Comparison of ENCODE assay signal across 8 mouse cellular contexts in genomic region chr2:38350386-38350785, GRCm38 (mm10). TPM values are rescaled to one million over a fixed set of nuclear protein-coding genes. Genes with fewer than 3 reads are reported as not detected.
DNase-seq lines count a peak whose midpoint lies in the region; ATAC-seq and TF ChIP-seq lines count a peak whose summit lies in the region.

No protein-coding gene starts in this region.

- no peak for ATAC-seq in kidney, postnatal 0 days (replicated peaks; ENCODE audit: low FRiP score, low read depth)
- no peak for ATAC-seq in embryonic facial prominence, embryonic 15.5 days (ENCODE audit: insufficient number of reproducible peaks, low FRiP score, low TSS enrichment, low read depth)
- ATAC-seq in intestine, embryonic 16.5 days = peak; percentile 41
- peak; percentile 15; the same call in 1 of the 2 replicates for ATAC-seq in neural tube, embryonic 12.5 days (ENCODE audit: low FRiP score, low read depth)

- H3K4me1 ChIP-seq in kidney, postnatal 0 days (replicated peaks; ENCODE audit: insufficient read depth, low read length) = peaks cover 22% of the 10 kb centered on the region
- H3K4me1 ChIP-seq in embryonic facial prominence, embryonic 15.5 days = peaks cover 53% of the 10 kb centered on the region
- peaks cover 27% of the 10 kb centered on the region for H3K4me1 ChIP-seq in intestine, embryonic 16.5 days (ENCODE audit: control insufficient read depth, insufficient read depth, low read length)
- peaks cover 41% of the 10 kb centered on the region for H3K4me1 ChIP-seq in neural tube, embryonic 12.5 days

- TF ChIP-seq CTCF in kidney, postnatal 0 days (IDR thresholded peaks at IDR 0.05; ENCODE audit: low read depth) = no peak

- H3K36me3 ChIP-seq in kidney, postnatal 0 days (ENCODE audit: insufficient read depth, low read length) = no peaks in the 10 kb centered on the region
- H3K36me3 ChIP-seq in embryonic facial prominence, embryonic 15.5 days = no peaks in the 10 kb centered on the region
- H3K36me3 ChIP-seq in intestine, embryonic 16.5 days (ENCODE audit: control insufficient read depth, insufficient read depth, low read length) = no peaks in the 10 kb centered on the region
- no peaks in the 10 kb centered on the region for H3K36me3 ChIP-seq in neural tube, embryonic 12.5 days

- H3K27me3 ChIP-seq in kidney, postnatal 0 days (ENCODE audit: insufficient read depth, low read length) = peaks cover 100% of the 10 kb centered on the region
- H3K27me3 ChIP-seq in embryonic facial prominence, embryonic 15.5 days = peaks cover 100% of the 10 kb centered on the region
- H3K27me3 ChIP-seq in intestine, embryonic 16.5 days (replicated peaks; ENCODE audit: control insufficient read depth, insufficient read depth, low read length) = peaks cover 90% of the 10 kb centered on the region
- H3K27me3 ChIP-seq in neural tube, embryonic 12.5 days (replicated peaks) = peaks cover 100% of the 10 kb centered on the region

- DNase-seq in kidney, postnatal 0 days (ENCODE audit: low spot score) = no peak
- DNase-seq in kidney, postnatal 10 days = no peak
- no peak for DNase-seq in left cerebral cortex, adult 11 months (ENCODE audit: low spot score)
- no peak for DNase-seq in gastrocnemius, adult 18-20 months (ENCODE audit: low spot score)
- DNase-seq in Muller cell, postnatal 12 days (ENCODE audit: inconsistent ontology term) = no peak

- H3K4me2 ChIP-seq in kidney, postnatal 0 days (ENCODE audit: low read length) = peak overlapping the region; percentile 59
- peak overlapping the region; percentile 89 for H3K4me2 ChIP-seq in embryonic facial prominence, embryonic 15.5 days (replicated peaks)
- H3K4me2 ChIP-seq in intestine, embryonic 16.5 days (ENCODE audit: low read depth, low read length) = peak overlapping the region; percentile 77
- H3K4me2 ChIP-seq in neural tube, embryonic 12.5 days (replicated peaks) = peak overlapping the region; percentile 60

- WGBS in kidney, postnatal 0 days = 2% methylated on average over 13 of the region's 13 CpGs
- WGBS in embryonic facial prominence, embryonic 15.5 days = under 1% methylated on average over 13 of the region's 13 CpGs
- WGBS in intestine, embryonic 16.5 days = under 1% methylated on average over 13 of the region's 13 CpGs
- WGBS in neural tube, embryonic 12.5 days = under 1% methylated on average over 13 of the region's 13 CpGs

- no peaks in the 10 kb centered on the region for H3K9me3 ChIP-seq in kidney, postnatal 0 days (replicated peaks; ENCODE audit: low read length)
- no peaks in the 10 kb centered on the region for H3K9me3 ChIP-seq in embryonic facial prominence, embryonic 15.5 days (replicated peaks)
- no peaks in the 10 kb centered on the region for H3K9me3 ChIP-seq in intestine, embryonic 16.5 days (ENCODE audit: control insufficient read depth, low read length)
- no peaks in the 10 kb centered on the region for H3K9me3 ChIP-seq in neural tube, embryonic 12.5 days

- no peak overlapping the region for H3K9ac ChIP-seq in kidney, postnatal 0 days (ENCODE audit: low read depth, low read length)
- no peak overlapping the region for H3K9ac ChIP-seq in embryonic facial prominence, embryonic 15.5 days
- H3K9ac ChIP-seq in intestine, embryonic 16.5 days (ENCODE audit: low read depth, low read length) = 0 out of 2 replicates have a peak overlapping the region, but pooled peaks have one; percentile 16
- no peak overlapping the region for H3K9ac ChIP-seq in neural tube, embryonic 12.5 days

- H3K4me3 ChIP-seq in kidney, postnatal 0 days (replicated peaks; ENCODE audit: low read depth, low read length) = peak overlapping the region; percentile 35
- H3K4me3 ChIP-seq in embryonic facial prominence, embryonic 15.5 days (replicated peaks) = peak overlapping the region; percentile 48
- peak overlapping the region; percentile 45 for H3K4me3 ChIP-seq in intestine, embryonic 16.5 days (ENCODE audit: low read length)
- peak overlapping the region; percentile 38; the same call in 1 of the 2 replicates for H3K4me3 ChIP-seq in neural tube, embryonic 12.5 days

- no peak overlapping the region for H3K27ac ChIP-seq in kidney, postnatal 0 days
- peak overlapping the region; percentile 1; the same call in 1 of the 2 replicates for H3K27ac ChIP-seq in embryonic facial prominence, embryonic 15.5 days (replicated peaks)
- H3K27ac ChIP-seq in intestine, embryonic 16.5 days (ENCODE audit: low read length) = no peak overlapping the region
- no peak overlapping the region for H3K27ac ChIP-seq in neural tube, embryonic 12.5 days

RNA-seq across cellular contexts. Expression of gene Lhx2, which starts 11.3 kb away (rescaled TPM):
- 0.07 TPM in 1 of 2 replicates, not detected in the other for polyA plus RNA-seq in kidney, postnatal 0 days (2015; fragmentation: Nextera tagmentation; extraction: Ambion mirVana)
- 17.1 and 19.6 TPM in 2 replicates for polyA plus RNA-seq in embryonic facial prominence, embryonic 15.5 days (2015; fragmentation: Nextera tagmentation; extraction: Ambion mirVana)
- polyA plus RNA-seq in intestine, embryonic 16.5 days (2015; fragmentation: Nextera tagmentation; extraction: Ambion mirVana) = 0.05 TPM in 1 of 2 replicates, not detected in the other
- polyA plus RNA-seq in neural tube, embryonic 12.5 days (2016; fragmentation: Nextera tagmentation; extraction: Ambion mirVana) = 6.9 and 7.5 TPM in 2 replicates
- not detected for total RNA-seq in gastrocnemius, adult 18-20 months (2021)

Comparison
In these comparisons a context has a peak if more than half of its experiments do, and no peak if none do; other contexts are left out.
1. ATAC-seq: peak in intestine, embryonic 16.5 days (single experiment) and neural tube, embryonic 12.5 days (single experiment); none in kidney, postnatal 0 days (single experiment) and embryonic facial prominence, embryonic 15.5 days (single experiment).
2. Peak in every context shown above with its lines, with median percentiles within 50 percentile points of each other: H3K4me2 ChIP-seq and H3K4me3 ChIP-seq.